Mouse (Mus musculus) brain, embryonic 14.5 days (tissue): ENCODE measurements around the gene Rhoj.

Experiments used
- CTCF ChIP-seq: fragments of 200-500 bp; IDR thresholded peaks from 2 replicates; pipeline ENCODE4 v1.5.1; 2012; ENCODE audit warnings: inconsistent platforms, mild to moderate bottlenecking, moderate library complexity, borderline replicate concordance; ENCODE audit not compliant: insufficient read depth, insufficient read length; ENCODE audit errors: extremely low read depth
- POLR2A ChIP-seq: fragments of 200-500 bp; IDR thresholded peaks from 2 replicates; pipeline ENCODE4 v1.6.1; 2012; ENCODE audit warnings: mild to moderate bottlenecking, inconsistent platforms, borderline replicate concordance; ENCODE audit not compliant: poor library complexity, insufficient read depth, insufficient read length, severe bottlenecking; ENCODE audit errors: extremely low read depth

GRCm38 (mm10) chr12:75340331-75340730 is 32.2 kb downstream of the Rhoj start:
- TF ChIP-seq POLR2A (no peak), CTCF (no peak)
